Mouse (Mus musculus): ENCODE results near the gene Med22. TPM values are rescaled to one million over a fixed set of nuclear protein-coding genes. Genes with fewer than 3 reads are reported as not detected.

The Med22 gene
- total RNA-seq, 1 experiment from 2014 or later, result 54.2 TPM

GRCm38 (mm10) chr2:26864879-26865278 lies 45.6 kb downstream of the Med22 start, which contains the start of gene Abo:
Gene Abo, minus strand, starts transcription at chr2:26864979.
- no peak for DNase-seq

GRCm38 (mm10) chr2:26862856-26863255 lies 47.6 kb downstream of the Med22 start:
- DNase-seq, result no peak

Other genes starting within 250 kb of the Med22 start
- not detected in 2 replicates for gene Lcn4, start 239.4 kb downstream of the Med22 start, total RNA-seq (2021)
- gene Abo, start 45.7 kb downstream of the Med22 start, total RNA-seq (2021), result not detected in 2 replicates
- gene Surf6, start 7.8 kb downstream of the Med22 start, total RNA-seq (2021), result 32.1 and 33.7 TPM in 2 replicates
- 481 and 517 TPM in 2 replicates for gene Rpl7a, start 87 bp upstream of the Med22 start, total RNA-seq (2021)
- 44.2 and 45.9 TPM in 2 replicates for gene Surf2, start 5.7 kb upstream of the Med22 start, total RNA-seq (2021)
- gene Surf1, start 5.9 kb upstream of the Med22 start, total RNA-seq (2021), result 109 and 117 TPM in 2 replicates
- gene Surf4, start 23.3 kb upstream of the Med22 start, total RNA-seq (2021), result 152 and 210 TPM in 2 replicates
- 0.33 TPM in 1 of 2 replicates, not detected in the other for gene Stkld1, start 23.4 kb upstream of the Med22 start, total RNA-seq (2021)
- 40.5 and 51.1 TPM in 2 replicates for gene Rexo4, start 53.7 kb upstream of the Med22 start, total RNA-seq (2021)
- not detected in 2 replicates for gene Adamts13, start 62.7 kb upstream of the Med22 start, total RNA-seq (2021)
- 47.5 and 53.5 TPM in 2 replicates for gene Cacfd1, start 99.2 kb upstream of the Med22 start, total RNA-seq (2021)
- gene Slc2a6, start 117.3 kb upstream of the Med22 start, total RNA-seq (2021), result 0.71 and 0.97 TPM in 2 replicates
- not detected in 2 replicates for gene Mymk, start 161.5 kb upstream of the Med22 start, total RNA-seq (2021)
- gene Adamtsl2, start 168.7 kb upstream of the Med22 start, total RNA-seq (2021), result 17.4 and 17.9 TPM in 2 replicates
- 1.6 and 2.3 TPM in 2 replicates for gene Fam163b, start 231.8 kb upstream of the Med22 start, total RNA-seq (2021)